Mouse (Mus musculus): ENCODE data around the gene Exosc3.

Exosc3 gene

GRCm38 (mm10) chr4:45279981-45280548 lies 62.5 kb downstream of the Exosc3 start:
- DNase-seq (ENCODE audit: low read depth, low spot score): peak; percentile 69

DNA sequence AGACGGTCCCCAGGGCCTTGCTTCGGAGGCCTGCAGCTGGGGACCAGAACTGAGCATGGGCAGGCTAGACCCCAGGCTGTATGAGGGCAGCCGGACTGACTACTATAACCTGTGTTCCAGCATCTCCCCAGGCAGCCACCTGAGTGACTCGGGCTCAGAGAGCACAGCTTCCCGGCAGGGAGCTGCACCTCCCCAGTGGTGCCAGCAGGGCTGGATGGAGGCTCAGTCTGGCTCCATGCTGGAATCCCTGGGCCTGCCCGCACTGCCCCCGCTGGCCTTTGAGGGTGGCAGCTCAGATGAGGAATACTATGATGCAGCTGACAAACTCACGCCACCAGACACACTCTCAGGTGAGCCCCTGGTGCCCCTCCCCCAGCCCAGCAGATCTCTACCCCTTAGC lies 63.2 kb downstream of the Exosc3 start:
- no peak for DNase-seq (ENCODE audit: low read depth, low spot score)

DNA sequence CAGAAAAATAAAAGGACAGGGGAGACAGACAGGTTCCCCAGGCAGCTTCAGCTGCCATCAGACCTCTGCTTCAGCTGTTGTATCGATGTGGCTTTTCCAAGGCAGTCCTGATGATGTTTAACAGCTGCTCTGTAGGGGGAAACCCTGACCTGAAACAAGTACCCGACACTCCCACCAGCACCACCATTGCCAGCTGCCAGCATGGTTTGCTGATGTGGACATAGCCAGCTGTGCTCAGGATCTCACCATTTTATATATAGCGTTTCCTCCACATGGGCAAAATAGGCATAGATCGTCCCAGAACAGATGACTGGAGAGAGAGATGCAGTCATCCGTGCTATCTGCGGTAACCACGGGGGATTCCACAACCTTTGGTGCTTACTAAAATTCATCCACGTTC lies 66.8 kb downstream of the Exosc3 start:
- DNase-seq (ENCODE audit: low read depth, low spot score): no peak

DNA sequence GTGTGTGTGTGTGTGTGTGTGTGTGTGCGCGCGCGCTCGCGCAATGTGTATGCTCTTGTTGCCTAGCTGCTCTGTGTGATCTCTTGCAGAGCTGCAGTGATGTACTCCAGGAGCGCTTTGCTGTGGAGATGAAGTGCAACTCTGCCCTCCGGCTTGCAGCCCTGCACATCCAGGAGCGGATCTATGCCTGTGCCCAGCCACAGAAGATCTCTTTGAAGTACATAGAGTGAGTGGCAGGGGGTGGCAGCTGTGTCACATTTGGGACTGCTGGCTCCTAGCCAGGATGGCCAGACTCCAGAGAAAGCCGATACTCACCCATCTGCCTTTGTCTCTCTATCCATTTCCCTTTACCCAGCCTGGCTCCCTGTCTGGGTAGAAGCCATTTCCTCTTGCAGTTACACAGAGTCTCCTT lies 71.5 kb downstream of the Exosc3 start:
- peak; percentile 53 for DNase-seq (ENCODE audit: low read depth, low spot score)

GRCm38 (mm10) chr4:45267883-45268282 lies 74.6 kb downstream of the Exosc3 start:
- no peak for DNase-seq (ENCODE audit: low read depth, low spot score)
